Mouse (Mus musculus): ENCODE results near the gene Mpped2. TPM values are rescaled to one million over a fixed set of nuclear protein-coding genes. Genes with fewer than 3 reads are reported as not detected.
A peak's percentile ranks its signal among the peaks of the same experiment; 100 is the strongest.

Gene Mpped2
- polyA plus RNA-seq, 1 experiment from 2014 or later: 199 TPM

DNA sequence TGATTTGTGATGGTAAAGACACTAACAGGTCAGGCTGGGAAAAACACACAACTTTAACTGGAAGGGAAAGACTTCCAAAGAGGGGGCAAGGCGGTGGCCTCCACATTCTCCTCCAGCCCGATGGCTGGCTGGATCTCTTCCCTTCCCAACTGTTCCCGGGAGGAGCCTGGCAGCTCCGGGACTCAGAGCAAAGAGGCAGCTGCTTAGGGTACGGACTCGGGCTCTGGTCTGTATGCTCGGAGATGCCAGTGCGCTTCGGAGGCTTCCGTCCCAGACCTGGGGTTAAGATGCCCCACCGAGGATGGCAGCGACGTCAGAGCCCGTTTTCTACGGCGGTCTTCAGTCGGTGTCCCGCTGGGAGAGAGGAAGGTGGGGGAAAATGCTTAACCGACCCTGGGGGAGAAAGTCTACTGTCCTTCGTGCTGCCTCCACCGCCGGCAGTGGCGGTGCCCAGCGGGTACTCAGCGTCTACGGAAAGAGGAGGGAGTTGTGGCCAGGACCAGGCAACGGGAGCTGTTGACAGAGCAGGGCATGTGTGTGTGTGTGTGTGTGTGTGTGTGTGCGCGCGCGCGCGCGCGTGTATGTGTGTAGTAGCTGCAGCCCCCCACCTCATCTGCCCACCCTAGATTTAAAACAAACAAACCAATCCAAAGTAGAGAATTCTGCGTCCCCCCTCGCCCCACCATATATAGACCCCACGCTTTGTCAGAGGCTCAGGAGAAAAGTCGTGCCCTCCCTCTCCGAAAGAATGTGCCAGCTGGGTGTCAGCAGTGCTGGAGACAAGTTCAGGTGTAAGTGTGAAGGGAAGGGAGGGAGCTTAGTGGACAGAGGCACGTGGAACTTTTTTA lies 2.0 kb downstream of the Mpped2 start:
- peak; percentile 29 for ATAC-seq
- no peaks in the 10 kb centered on the region for H3K9me3 ChIP-seq (ENCODE audit: control insufficient read depth, low read length)
- WGBS: under 1% methylated on average over 41 of the region's 41 CpGs
- H3K4me2 ChIP-seq (ENCODE audit: low read length): peak overlapping the region; percentile 76
- peak overlapping the region; percentile 100 for H3K27ac ChIP-seq (ENCODE audit: low read length)
- peaks cover 27% of the 10 kb centered on the region for H3K4me1 ChIP-seq (replicated peaks; ENCODE audit: control insufficient read depth, insufficient read depth, low read length)
- H3K27me3 ChIP-seq (replicated peaks; ENCODE audit: control insufficient read depth, insufficient read depth, low read length): no peaks in the 10 kb centered on the region
- H3K36me3 ChIP-seq (ENCODE audit: control insufficient read depth, insufficient read depth): no peaks in the 10 kb centered on the region
- peak overlapping the region; percentile 94 for H3K4me3 ChIP-seq (replicated peaks; ENCODE audit: low read length)
- peak overlapping the region; percentile 100 for H3K9ac ChIP-seq (replicated peaks; ENCODE audit: low read depth, low read length)

- Histone ChIP-seq H3K4me1 (replicated peaks; ENCODE audit: control insufficient read depth, insufficient read depth, low read length) (peaks cover 29% of the 10 kb centered on the region), H3K27me3 (replicated peaks; ENCODE audit: control insufficient read depth, insufficient read depth, low read length) (no peaks in the 10 kb centered on the region), H3K4me3 (replicated peaks; ENCODE audit: low read length) (peak overlapping the region; percentile 94), H3K9me3 (ENCODE audit: control insufficient read depth, low read length) (no peaks in the 10 kb centered on the region), H3K27ac (ENCODE audit: low read length) (peak overlapping the region; percentile 100), H3K36me3 (ENCODE audit: control insufficient read depth, insufficient read depth) (no peaks in the 10 kb centered on the region), H3K9ac (replicated peaks; ENCODE audit: low read depth, low read length) (peak overlapping the region; percentile 100), H3K4me2 (ENCODE audit: low read length) (peak overlapping the region; percentile 76)
- ATAC-seq: no peak
- WGBS: under 1% methylated on average over 13 of the region's 13 CpGs
Observed at GRCm38 (mm10) chr2:106695734-106696022, 2.6 kb downstream of the Mpped2 start.

DNA sequence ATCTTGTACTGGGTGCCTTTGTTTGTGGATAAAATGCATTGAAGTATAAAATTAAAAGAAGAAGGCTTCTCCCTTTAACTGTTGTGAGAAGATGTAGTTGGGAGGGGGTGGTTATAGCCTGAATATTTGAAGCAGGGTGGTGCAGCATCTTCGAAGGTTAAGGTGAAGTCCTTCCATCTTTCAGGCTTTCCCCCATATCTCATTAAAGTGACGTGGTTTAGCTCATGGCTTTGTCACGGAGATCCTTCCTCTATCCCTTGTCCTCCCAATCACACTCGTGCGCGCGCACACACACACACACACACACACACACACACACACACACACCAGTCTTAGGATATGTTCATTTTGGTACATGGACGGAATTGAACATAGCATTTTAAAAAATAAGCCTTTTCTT lies 3.3 kb downstream of the Mpped2 start:
- Histone ChIP-seq H3K4me3 (replicated peaks; ENCODE audit: low read length) (peak overlapping the region; percentile 94), H3K4me2 (ENCODE audit: low read length) (peak overlapping the region; percentile 76), H3K9me3 (ENCODE audit: control insufficient read depth, low read length) (no peaks in the 10 kb centered on the region), H3K4me1 (replicated peaks; ENCODE audit: control insufficient read depth, insufficient read depth, low read length) (peaks cover 29% of the 10 kb centered on the region), H3K36me3 (ENCODE audit: control insufficient read depth, insufficient read depth) (no peaks in the 10 kb centered on the region), H3K27me3 (replicated peaks; ENCODE audit: control insufficient read depth, insufficient read depth, low read length) (no peaks in the 10 kb centered on the region), H3K27ac (ENCODE audit: low read length) (peak overlapping the region; percentile 100), H3K9ac (replicated peaks; ENCODE audit: low read depth, low read length) (peak overlapping the region; percentile 100)
- WGBS: 37% methylated on average over 8 of the region's 8 CpGs
- no peak for ATAC-seq

DNA sequence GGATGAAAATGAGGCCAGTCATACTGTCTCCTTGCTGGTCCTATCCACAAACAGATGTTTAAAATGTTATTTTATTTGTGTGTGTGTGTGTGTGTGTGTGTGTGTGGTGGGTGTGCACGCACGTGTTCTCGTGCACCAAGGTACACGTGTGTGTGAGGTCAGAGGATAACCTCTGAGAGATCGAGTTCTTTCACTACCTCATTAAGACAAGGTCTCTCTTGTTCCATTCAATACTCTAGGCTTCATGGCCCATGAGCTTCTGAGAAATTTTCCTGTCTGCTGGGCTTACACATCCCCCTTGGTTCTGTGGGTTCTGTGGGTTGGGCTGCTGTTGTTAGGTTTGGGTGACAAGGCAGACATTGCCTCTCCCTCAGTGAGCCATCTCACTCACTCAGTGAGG lies 12.6 kb downstream of the Mpped2 start:
- no peak for ATAC-seq
- WGBS: 71% methylated on average over 5 of the region's 5 CpGs
- Histone ChIP-seq H3K9me3 (ENCODE audit: control insufficient read depth, low read length) (no peaks in the 10 kb centered on the region), H3K36me3 (ENCODE audit: control insufficient read depth, insufficient read depth) (peaks cover 5% of the 10 kb centered on the region; the same call in 1 of the 2 replicates), H3K9ac (replicated peaks; ENCODE audit: low read depth, low read length) (no peak overlapping the region), H3K4me1 (replicated peaks; ENCODE audit: control insufficient read depth, insufficient read depth, low read length) (peaks cover 25% of the 10 kb centered on the region), H3K4me3 (replicated peaks; ENCODE audit: low read length) (no peak overlapping the region), H3K27me3 (replicated peaks; ENCODE audit: control insufficient read depth, insufficient read depth, low read length) (no peaks in the 10 kb centered on the region), H3K27ac (ENCODE audit: low read length) (no peak overlapping the region), H3K4me2 (ENCODE audit: low read length) (no peak overlapping the region)

GRCm38 (mm10) chr2:106707136-106707535 lies 14.1 kb downstream of the Mpped2 start:
- no peak overlapping the region for H3K4me3 ChIP-seq (replicated peaks; ENCODE audit: low read length)
- H3K36me3 ChIP-seq (ENCODE audit: control insufficient read depth, insufficient read depth): peaks cover 3% of the 10 kb centered on the region; the same call in 1 of the 2 replicates
- H3K27me3 ChIP-seq (replicated peaks; ENCODE audit: control insufficient read depth, insufficient read depth, low read length): no peaks in the 10 kb centered on the region
- 76% methylated on average over 2 of the region's 2 CpGs for WGBS
- ATAC-seq: no peak
- no peak overlapping the region for H3K9ac ChIP-seq (replicated peaks; ENCODE audit: low read depth, low read length)
- H3K9me3 ChIP-seq (ENCODE audit: control insufficient read depth, low read length): no peaks in the 10 kb centered on the region
- H3K4me1 ChIP-seq (replicated peaks; ENCODE audit: control insufficient read depth, insufficient read depth, low read length): peaks cover 34% of the 10 kb centered on the region
- no peak overlapping the region; the same call in 1 of the 2 replicates for H3K27ac ChIP-seq (ENCODE audit: low read length)
- H3K4me2 ChIP-seq (ENCODE audit: low read length): no peak overlapping the region

DNA sequence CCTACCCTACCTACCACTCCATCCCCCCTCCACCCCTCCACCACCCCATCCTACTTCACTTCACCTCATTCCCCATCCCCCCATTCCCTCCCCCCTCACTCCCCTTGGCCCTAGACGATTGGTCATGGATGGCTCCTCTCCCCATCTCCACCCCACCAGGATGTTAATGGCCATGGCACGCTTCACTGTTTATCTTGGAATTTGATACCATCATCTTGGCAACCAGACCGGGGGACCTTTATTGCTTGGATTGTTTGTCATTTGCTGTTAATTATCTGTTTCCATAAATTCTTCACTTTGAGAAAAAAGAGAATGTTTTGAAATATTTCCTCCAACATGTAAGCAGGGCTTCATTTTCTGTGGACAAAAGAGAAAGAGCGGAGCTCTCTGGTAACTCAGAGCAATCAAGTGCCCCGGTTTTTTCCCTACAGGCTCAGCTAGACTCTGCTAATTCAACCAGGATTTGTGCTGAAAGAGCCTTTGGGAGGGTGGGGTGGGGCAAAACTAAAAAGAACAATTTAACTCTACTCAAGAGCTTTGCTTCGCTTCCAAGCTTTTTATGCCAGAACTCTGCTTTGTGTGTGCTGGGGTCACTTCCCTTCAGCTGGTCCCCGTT lies 17.9 kb downstream of the Mpped2 start:
- Histone ChIP-seq H3K36me3 (ENCODE audit: control insufficient read depth, insufficient read depth) (no peaks in the 10 kb centered on the region), H3K9ac (replicated peaks; ENCODE audit: low read depth, low read length) (no peak overlapping the region), H3K27me3 (replicated peaks; ENCODE audit: control insufficient read depth, insufficient read depth, low read length) (no peaks in the 10 kb centered on the region), H3K4me1 (replicated peaks; ENCODE audit: control insufficient read depth, insufficient read depth, low read length) (peaks cover 45% of the 10 kb centered on the region), H3K4me3 (replicated peaks; ENCODE audit: low read length) (no peak overlapping the region), H3K9me3 (ENCODE audit: control insufficient read depth, low read length) (no peaks in the 10 kb centered on the region), H3K27ac (ENCODE audit: low read length) (no peak overlapping the region), H3K4me2 (ENCODE audit: low read length) (no peak overlapping the region)
- 13% methylated on average over 7 of the region's 7 CpGs for WGBS
- ATAC-seq: no peak

DNA sequence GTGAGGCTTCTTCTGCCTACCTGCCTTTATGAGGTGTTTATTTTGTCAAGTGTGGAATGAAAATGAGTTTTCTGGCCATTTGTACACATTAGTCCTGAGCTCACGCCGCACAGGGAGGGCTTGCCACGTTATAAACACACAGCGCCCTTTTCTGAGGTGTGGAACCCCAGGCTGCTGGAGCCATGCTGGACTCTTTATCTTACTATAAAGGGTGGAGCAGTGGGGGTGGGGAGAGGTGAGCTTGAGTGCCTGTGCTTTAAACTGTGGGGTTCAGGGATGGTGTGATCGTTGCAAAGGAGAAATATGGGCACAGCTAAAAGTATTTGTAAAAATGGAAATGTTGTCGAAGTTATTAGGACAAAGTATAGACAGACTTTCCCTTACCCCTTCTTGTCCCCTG lies 18.4 kb downstream of the Mpped2 start:
- Histone ChIP-seq H3K27ac (ENCODE audit: low read length) (no peak overlapping the region), H3K4me3 (replicated peaks; ENCODE audit: low read length) (no peak overlapping the region), H3K4me1 (replicated peaks; ENCODE audit: control insufficient read depth, insufficient read depth, low read length) (peaks cover 46% of the 10 kb centered on the region), H3K27me3 (replicated peaks; ENCODE audit: control insufficient read depth, insufficient read depth, low read length) (no peaks in the 10 kb centered on the region), H3K9me3 (ENCODE audit: control insufficient read depth, low read length) (no peaks in the 10 kb centered on the region), H3K4me2 (ENCODE audit: low read length) (no peak overlapping the region), H3K9ac (replicated peaks; ENCODE audit: low read depth, low read length) (no peak overlapping the region), H3K36me3 (ENCODE audit: control insufficient read depth, insufficient read depth) (no peaks in the 10 kb centered on the region)
- ATAC-seq: no peak
- WGBS: 43% methylated on average over 6 of the region's 6 CpGs

GRCm38 (mm10) chr2:106713151-106713550 lies 20.1 kb downstream of the Mpped2 start:
- ATAC-seq: no peak
- no peak overlapping the region for H3K4me2 ChIP-seq (ENCODE audit: low read length)
- no peak overlapping the region for H3K27ac ChIP-seq (ENCODE audit: low read length)
- H3K9ac ChIP-seq (replicated peaks; ENCODE audit: low read depth, low read length): no peak overlapping the region
- H3K4me3 ChIP-seq (replicated peaks; ENCODE audit: low read length): no peak overlapping the region
- H3K4me1 ChIP-seq (replicated peaks; ENCODE audit: control insufficient read depth, insufficient read depth, low read length): peaks cover 41% of the 10 kb centered on the region
- no peaks in the 10 kb centered on the region for H3K36me3 ChIP-seq (ENCODE audit: control insufficient read depth, insufficient read depth)
- 19% methylated on average over 4 of the region's 4 CpGs for WGBS
- H3K27me3 ChIP-seq (replicated peaks; ENCODE audit: control insufficient read depth, insufficient read depth, low read length): no peaks in the 10 kb centered on the region
- no peaks in the 10 kb centered on the region for H3K9me3 ChIP-seq (ENCODE audit: control insufficient read depth, low read length)

- Histone ChIP-seq H3K4me3 (replicated peaks; ENCODE audit: low read length) (no peak overlapping the region), H3K9me3 (ENCODE audit: control insufficient read depth, low read length) (no peaks in the 10 kb centered on the region), H3K9ac (replicated peaks; ENCODE audit: low read depth, low read length) (no peak overlapping the region), H3K4me2 (ENCODE audit: low read length) (peak overlapping the region; percentile 27; the same call in 1 of the 2 replicates), H3K27me3 (replicated peaks; ENCODE audit: control insufficient read depth, insufficient read depth, low read length) (no peaks in the 10 kb centered on the region), H3K36me3 (ENCODE audit: control insufficient read depth, insufficient read depth) (no peaks in the 10 kb centered on the region), H3K27ac (ENCODE audit: low read length) (no peak overlapping the region), H3K4me1 (replicated peaks; ENCODE audit: control insufficient read depth, insufficient read depth, low read length) (peaks cover 52% of the 10 kb centered on the region)
- peak; percentile 91 for ATAC-seq
- WGBS: 5% methylated on average over 10 of the region's 10 CpGs
Observed at GRCm38 (mm10) chr2:106715674-106716364, 22.8 kb downstream of the Mpped2 start.

All from forebrain, embryonic 16.5 days (tissue).